Mouse (Mus musculus) bone marrow, adult 2 months (tissue): ENCODE results near the gene Ttc7.

Experiments used
- CTCF ChIP-seq: fragments of 200-500 bp; IDR thresholded peaks from 2 replicates; pipeline ENCODE4 v1.5.1; 2011; ENCODE audit warnings: low read length, control low read depth; ENCODE audit not compliant: control insufficient read depth, insufficient read depth
- POLR2A ChIP-seq: fragments of 200-500 bp; IDR thresholded peaks from 2 replicates; pipeline ENCODE4 v1.6.1; 2011; ENCODE audit warnings: low read depth, mild to moderate bottlenecking, control low read depth, low read length, borderline replicate concordance; ENCODE audit not compliant: control insufficient read depth

GRCm38 (mm10) chr17:87235019-87235418 is 47.7 kb upstream of the Ttc7 start:
- TF ChIP-seq CTCF (no peak), POLR2A (no peak)
